23 mouse cellular contexts compared by ENCODE assay signal in the genomic region with DNA sequence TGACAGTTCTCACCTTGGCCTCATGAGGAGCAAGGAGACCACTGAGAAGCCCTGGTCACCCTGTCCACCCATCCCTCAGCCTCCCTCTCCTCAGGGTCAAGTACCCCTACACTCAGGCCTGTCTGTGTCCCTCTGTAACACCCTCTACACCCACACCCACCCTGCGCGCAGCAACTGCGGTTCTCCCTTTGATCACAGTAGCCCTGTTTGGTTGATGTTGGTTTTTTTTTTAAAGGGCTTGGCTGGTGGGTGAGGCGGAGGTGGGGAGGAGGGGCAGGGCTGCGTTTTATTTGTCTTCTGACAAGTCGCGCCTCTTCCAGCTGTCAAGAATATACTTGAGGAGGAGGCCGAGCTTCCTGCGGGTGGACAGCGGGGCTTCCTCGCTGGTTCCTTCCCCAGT. TPM values are rescaled to one million over a fixed set of nuclear protein-coding genes. Genes with fewer than 3 reads are reported as not detected.
DNase-seq lines count a peak whose midpoint lies in the region; ATAC-seq and TF ChIP-seq lines count a peak whose summit lies in the region.
"Had no signal": no experiment of that assay in that cellular context is flagged by ENCODE, and none has a peak within 500 bp of the region (broad histone marks: within the 10 kb centered on the region; RNA-seq: fewer than 3 reads in every experiment).

No protein-coding gene starts in this region.

- H3K9ac ChIP-seq in lung, embryonic 14.5 days: no peak overlapping the region
- H3K9ac ChIP-seq in intestine, embryonic 16.5 days (ENCODE audit: low read depth, low read length): no peak overlapping the region
- H3K9ac ChIP-seq: forebrain, embryonic 15.5 days; heart, embryonic 15.5 days; liver, embryonic 12.5 days; neural tube, embryonic 12.5 days had no signal

- ATAC-seq in lung, embryonic 14.5 days (ENCODE audit: insufficient read depth): no peak
- ATAC-seq in intestine, embryonic 16.5 days: 0 out of 2 replicates have a peak, but pooled peaks have one; percentile 26
- ATAC-seq: forebrain, embryonic 15.5 days; hindbrain, postnatal 0 days; liver, embryonic 12.5 days had no signal

- TF ChIP-seq CTCF in lung, embryonic 14.5 days (IDR thresholded peaks at IDR 0.05; ENCODE audit: low read depth): no peak
- no peak for TF ChIP-seq CTCF in E14TG2a.4 (conservative IDR thresholded peaks at IDR 0.05; ENCODE audit: low read length)

- peaks cover 3% of the 10 kb centered on the region; the same call in 1 of the 2 replicates for H3K4me1 ChIP-seq in lung, embryonic 14.5 days (ENCODE audit: insufficient read depth)
- H3K4me1 ChIP-seq in E14TG2a.4 (replicated peaks; ENCODE audit: low read depth, low read length): peaks cover 17% of the 10 kb centered on the region
- 0 out of 2 replicates have a peak, but pooled peaks cover 2% of the 10 kb centered on the region for H3K4me1 ChIP-seq in intestine, embryonic 16.5 days (ENCODE audit: control insufficient read depth, insufficient read depth, low read length)
- H3K4me1 ChIP-seq: liver, embryonic 12.5 days; neural tube, embryonic 12.5 days had no signal

- 0 out of 2 replicates have a peak overlapping the region, but pooled peaks have one; percentile 4 for H3K4me2 ChIP-seq in lung, embryonic 14.5 days
- no peak overlapping the region for H3K4me2 ChIP-seq in intestine, embryonic 16.5 days (ENCODE audit: low read depth, low read length)
- H3K4me2 ChIP-seq: forebrain, embryonic 15.5 days; liver, embryonic 12.5 days; neural tube, embryonic 12.5 days had no signal

- peaks cover 14% of the 10 kb centered on the region for H3K27me3 ChIP-seq in lung, embryonic 14.5 days (ENCODE audit: insufficient read depth, low read length)
- peaks cover 66% of the 10 kb centered on the region for H3K27me3 ChIP-seq in E14TG2a.4 (ENCODE audit: insufficient read depth, low read length)
- peaks cover 13% of the 10 kb centered on the region; the same call in 1 of the 2 replicates for H3K27me3 ChIP-seq in intestine, embryonic 16.5 days (replicated peaks; ENCODE audit: control insufficient read depth, insufficient read depth, low read length)
- H3K27me3 ChIP-seq: forebrain, embryonic 15.5 days; neural tube, embryonic 12.5 days had no signal

- no peak overlapping the region for H3K4me3 ChIP-seq in lung, embryonic 14.5 days (ENCODE audit: low read depth, low read length)
- H3K4me3 ChIP-seq in E14TG2a.4 (replicated peaks; ENCODE audit: low read length): peak overlapping the region; percentile 71
- H3K4me3 ChIP-seq in intestine, embryonic 16.5 days (ENCODE audit: low read length): no peak overlapping the region
- H3K4me3 ChIP-seq: forebrain, embryonic 15.5 days; heart, embryonic 15.5 days; hindbrain, embryonic 10.5 days; liver, embryonic 12.5 days; neural tube, embryonic 12.5 days had no signal

- H3K9me3 ChIP-seq in lung, embryonic 14.5 days (ENCODE audit: low read depth, low read length): no peaks in the 10 kb centered on the region; the same call in 1 of the 2 replicates
- no peaks in the 10 kb centered on the region for H3K9me3 ChIP-seq in E14TG2a.4 (ENCODE audit: low read length)
- no peaks in the 10 kb centered on the region for H3K9me3 ChIP-seq in intestine, embryonic 16.5 days (ENCODE audit: control insufficient read depth, low read length)
- H3K9me3 ChIP-seq: forebrain, embryonic 15.5 days; heart, embryonic 15.5 days; liver, embryonic 12.5 days had no signal

- H3K36me3 ChIP-seq in lung, embryonic 14.5 days (ENCODE audit: insufficient read depth): no peaks in the 10 kb centered on the region
- no peaks in the 10 kb centered on the region for H3K36me3 ChIP-seq in E14TG2a.4 (ENCODE audit: insufficient read depth, low read length)
- H3K36me3 ChIP-seq in intestine, embryonic 16.5 days (ENCODE audit: control insufficient read depth, insufficient read depth, low read length): no peaks in the 10 kb centered on the region
- H3K36me3 ChIP-seq: forebrain, embryonic 15.5 days; G1E; heart, embryonic 15.5 days; hindbrain, embryonic 10.5 days; liver, embryonic 12.5 days; neural tube, embryonic 12.5 days had no signal

- peak; percentile 40 for DNase-seq in cerebellum, adult 9-10 months
- no peak for DNase-seq in cerebellum, adult 18-20 months
- no peak for DNase-seq in lung, embryonic 14.5 days
- no peak for DNase-seq in lung, postnatal 36 days
- DNase-seq in frontal cortex, postnatal 14 days (ENCODE audit: low spot score in 2 of 2): no peak
- DNase-seq: adrenal gland, postnatal 25 days; cerebellum, postnatal 10 days; embryo, embryonic 11 days; gastrocnemius, postnatal 36 days; kidney, adult 9 months; kidney, postnatal 36 days; layer of hippocampus, adult 9-11 months; lung, adult 2 months had no signal

- WGBS in lung, embryonic 14.5 days: 15% methylated on average over 11 of the region's 11 CpGs
- 38% methylated on average over 11 of the region's 11 CpGs for WGBS in intestine, embryonic 16.5 days

- no peak overlapping the region for H3K27ac ChIP-seq in lung, embryonic 14.5 days (ENCODE audit: low read depth)
- H3K27ac ChIP-seq in intestine, embryonic 16.5 days (ENCODE audit: low read length): no peak overlapping the region
- H3K27ac ChIP-seq: forebrain, embryonic 15.5 days; heart, embryonic 15.5 days; hindbrain, embryonic 10.5 days; hindbrain, postnatal 0 days; liver, embryonic 12.5 days; neural tube, embryonic 12.5 days had no signal

RNA-seq across cellular contexts. Expression of a gene that starts 20.4 kb away (rescaled TPM):
- 0.14 TPM in 1 of 2 replicates, not detected in the other for polyA plus RNA-seq in lung, embryonic 14.5 days (2014; fragmentation: Nextera tagmentation; extraction: Ambion mirVana)
- polyA plus RNA-seq in intestine, embryonic 16.5 days (2015; fragmentation: Nextera tagmentation; extraction: Ambion mirVana): 0.07 TPM in 1 of 2 replicates, not detected in the other
- polyA plus RNA-seq: forebrain, embryonic 15.5 days; heart, embryonic 15.5 days; hindbrain, embryonic 10.5 days; hindbrain, postnatal 0 days; limb, embryonic 11.5 days; liver, embryonic 12.5 days; neural tube, embryonic 12.5 days had no signal

RNA-seq across cellular contexts. Expression of a gene that starts 30.6 kb away (rescaled TPM):
- polyA plus RNA-seq in lung, embryonic 14.5 days (2014; fragmentation: Nextera tagmentation; extraction: Ambion mirVana): 18.1 and 20.2 TPM in 2 replicates
- 8.0 and 9.7 TPM in 2 replicates for polyA plus RNA-seq in intestine, embryonic 16.5 days (2015; fragmentation: Nextera tagmentation; extraction: Ambion mirVana)

RNA-seq across cellular contexts. Expression of a gene that starts 32.3 kb away (rescaled TPM):
- polyA plus RNA-seq in lung, embryonic 14.5 days (2014; fragmentation: Nextera tagmentation; extraction: Ambion mirVana): 21.5 and 24.5 TPM in 2 replicates
- 20.4 and 22.0 TPM in 2 replicates for polyA plus RNA-seq in intestine, embryonic 16.5 days (2015; fragmentation: Nextera tagmentation; extraction: Ambion mirVana)

RNA-seq across cellular contexts. Expression of a gene that starts 50.1 kb away (rescaled TPM):
- polyA plus RNA-seq in lung, embryonic 14.5 days (2014; fragmentation: Nextera tagmentation; extraction: Ambion mirVana): 0.34 and 0.72 TPM in 2 replicates
- polyA plus RNA-seq in intestine, embryonic 16.5 days (2015; fragmentation: Nextera tagmentation; extraction: Ambion mirVana): 1.2 and 1.5 TPM in 2 replicates
